In the genomic region with DNA sequence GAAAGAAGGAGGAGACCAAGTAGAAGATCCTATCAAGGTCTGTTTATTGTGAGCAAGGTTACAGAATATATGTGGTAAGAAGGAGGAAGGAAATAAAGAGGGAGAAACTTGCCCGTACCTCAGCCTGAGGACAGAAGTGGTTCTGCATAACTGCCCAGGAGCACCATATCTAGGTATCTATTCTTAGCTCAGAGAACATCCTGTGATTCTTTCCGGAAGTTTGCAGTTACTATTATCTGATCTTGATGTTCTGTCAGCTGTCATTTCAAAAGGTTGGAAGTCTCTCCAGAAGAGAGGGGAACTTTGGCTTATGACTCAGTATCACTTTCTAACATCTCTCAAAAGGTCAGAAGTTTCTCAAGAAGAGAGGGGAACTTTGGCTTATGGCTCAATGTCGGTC, we compare ENCODE assay signal across 22 mouse cellular contexts.
"Had no signal": no experiment of that assay in that cellular context is flagged by ENCODE, and none has a peak within 500 bp of the region (broad histone marks: within the 10 kb centered on the region; RNA-seq: fewer than 3 reads in every experiment).

No protein-coding gene starts in this region.

- H3K9ac ChIP-seq: limb, embryonic 12.5 days; limb, embryonic 15.5 days; liver, embryonic 14.5 days; liver, postnatal 0 days; lung, embryonic 14.5 days; stomach, embryonic 15.5 days had no signal

- ATAC-seq: intestine, embryonic 16.5 days; liver, postnatal 0 days; lung, postnatal 0 days had no signal

- H3K27me3 ChIP-seq: limb, embryonic 12.5 days; limb, embryonic 15.5 days; stomach, embryonic 15.5 days had no signal

- H3K4me3 ChIP-seq: layer of hippocampus, adult 2 months; left cerebral cortex, adult 2 months; limb, embryonic 12.5 days; limb, embryonic 15.5 days; stomach, embryonic 15.5 days had no signal

- H3K4me2 ChIP-seq: limb, embryonic 12.5 days; limb, embryonic 15.5 days; liver, embryonic 11.5 days; lung, embryonic 14.5 days; midbrain, embryonic 11.5 days; stomach, embryonic 15.5 days had no signal

- DNase-seq: kidney, adult 18-20 months; kidney, postnatal 25 days; layer of hippocampus, postnatal 36 days; left cerebral cortex, postnatal 4 days; liver, postnatal 0 days; lung, embryonic 14.5 days; lung, postnatal 4 days; midbrain, embryonic 14.5 days; right cerebral cortex, adult 18-20 months; right cerebral cortex, postnatal 14 days; thymus, postnatal 25 days had no signal

- H3K27ac ChIP-seq: kidney, postnatal 0 days; layer of hippocampus, adult 2 months; left cerebral cortex, adult 2 months; limb, embryonic 12.5 days; limb, embryonic 15.5 days; liver, embryonic 14.5 days; stomach, embryonic 15.5 days had no signal

- H3K9me3 ChIP-seq: limb, embryonic 15.5 days; stomach, embryonic 15.5 days had no signal

- H3K4me1 ChIP-seq: limb, embryonic 12.5 days; limb, embryonic 15.5 days; stomach, embryonic 15.5 days had no signal

- H3K36me3 ChIP-seq: limb, embryonic 12.5 days; limb, embryonic 15.5 days; stomach, embryonic 15.5 days had no signal
